Mouse (Mus musculus) cerebellum, adult 2 months (tissue): ENCODE results near the gene Ace3.

Source experiments
- CTCF ChIP-seq: fragments of 200-500 bp; IDR thresholded peaks from 2 replicates; pipeline ENCODE4 v1.5.1; 2011; ENCODE audit warnings: low read depth, mild to moderate bottlenecking, control low read depth, low read length, moderate library complexity, borderline replicate concordance; ENCODE audit not compliant: insufficient read depth
- POLR2A ChIP-seq: fragments of 200-500 bp; IDR thresholded peaks from 2 replicates; pipeline ENCODE4 v1.6.1; 2011; ENCODE audit warnings: low read length, control low read depth, borderline replicate concordance; ENCODE audit not compliant: insufficient read depth

DNA sequence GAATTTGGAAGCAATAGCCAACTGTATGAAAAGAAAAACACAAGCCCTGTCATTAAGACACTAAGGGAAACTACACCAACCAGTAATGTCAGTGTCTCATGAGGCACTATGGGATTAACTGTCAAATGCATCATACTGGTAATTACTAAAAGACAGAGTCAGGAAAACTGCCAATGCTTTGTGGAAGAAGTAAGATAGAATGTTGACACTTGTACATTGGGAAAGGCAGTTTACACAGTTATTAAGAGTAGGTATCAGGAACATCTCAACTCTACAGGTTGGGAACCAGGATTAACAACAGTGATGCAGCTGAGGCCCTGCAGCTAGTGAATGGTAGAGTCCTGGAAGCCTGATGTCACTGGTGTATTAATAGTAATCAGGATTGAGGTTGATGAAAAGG lies 49.9 kb downstream of the Ace3 start:
- TF ChIP-seq POLR2A: no peak
- TF ChIP-seq CTCF: no peak
